Mouse (Mus musculus): Measurements from ENCODE around the gene Zfp39. TPM values are rescaled to one million over a fixed set of nuclear protein-coding genes. Genes with fewer than 3 reads are reported as not detected.
"Not testable (repeated sequence)": the region's sequence is repeated elsewhere in the genome, so short reads cannot be mapped to it uniquely, and the experiment has no call there.

The Zfp39 gene
- total RNA-seq, 4 experiments from 2014 or later, result 3.8 to 6.3 (median 5.8) TPM

DNA sequence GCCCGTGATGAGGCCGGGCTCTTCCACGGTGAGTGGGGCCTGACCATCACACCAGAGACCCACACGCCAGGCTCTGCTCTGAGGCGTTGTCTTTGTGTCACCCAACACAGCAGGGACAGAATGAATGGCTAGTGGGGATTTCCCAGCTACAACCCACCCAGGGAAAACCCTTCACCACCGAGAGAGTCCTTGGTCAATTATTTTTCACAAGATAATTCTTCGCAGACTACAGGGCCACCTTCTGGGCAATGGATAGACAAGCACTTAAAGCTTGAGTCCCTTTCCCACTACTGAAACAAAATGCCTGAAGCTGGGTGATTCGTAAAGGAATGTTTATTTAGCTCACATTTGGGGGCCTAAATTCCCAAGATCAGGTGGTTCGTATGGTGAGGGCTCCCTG, 18.4 kb upstream of the Zfp39 start:
- no peak for DNase-seq

DNA sequence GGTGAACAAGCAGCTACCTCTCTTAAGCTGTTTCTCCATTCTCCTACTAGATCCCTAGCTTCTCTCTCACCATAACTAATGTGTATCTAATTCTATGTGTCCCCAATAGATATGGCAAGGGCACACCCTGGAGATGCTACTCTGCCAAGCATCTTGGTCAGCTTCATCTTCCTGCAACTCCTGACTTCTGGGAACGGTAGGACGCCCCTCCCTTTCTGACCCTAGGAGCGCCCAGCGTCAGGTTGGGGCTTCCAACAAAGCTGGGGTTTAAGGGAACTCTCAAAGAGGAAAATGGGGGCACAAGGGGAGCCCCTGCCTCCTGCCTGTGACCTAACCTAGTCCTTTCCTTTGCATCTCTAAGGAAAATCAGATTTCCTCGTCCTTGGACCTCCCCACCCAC, 14.7 kb upstream of the Zfp39 start:
- no peak for DNase-seq

DNA sequence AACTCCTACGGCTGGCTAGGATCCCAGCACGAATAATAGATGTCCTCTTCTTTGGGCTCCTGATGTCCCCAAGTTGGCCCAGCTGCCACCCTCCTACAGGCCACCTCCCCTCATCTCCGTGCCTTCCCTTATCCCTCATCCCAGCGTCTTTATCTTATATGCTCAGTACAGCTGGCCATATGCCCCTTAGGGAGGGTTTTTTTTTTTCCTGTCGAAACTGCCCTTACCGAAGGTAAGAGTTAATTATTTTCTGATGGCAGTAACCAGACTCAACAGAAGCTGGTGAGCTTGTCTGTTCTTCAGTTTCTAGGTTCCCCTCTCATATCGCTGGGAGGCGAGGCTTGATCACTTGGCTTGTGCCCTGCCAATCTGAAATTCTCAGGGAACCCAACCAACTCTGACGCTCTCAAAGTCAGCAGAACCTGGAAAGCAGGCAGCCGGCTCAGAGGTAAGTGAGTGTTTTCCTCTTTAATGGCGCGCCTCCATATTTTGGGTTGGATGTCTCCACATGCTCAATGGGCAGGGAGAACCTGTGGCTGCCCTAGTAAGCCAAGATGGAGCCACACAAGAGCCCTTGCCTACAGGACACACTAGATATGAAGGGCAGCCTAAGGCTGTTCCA, 13.8 kb upstream of the Zfp39 start, which contains the start of gene Btnl10:
Btnl10 (plus strand) TSS at position 164 of the 622 bp plus-strand sequence.
- DNase-seq, result no peak

GRCm38 (mm10) chr11:58916879-58917744, 13.1 kb upstream of the Zfp39 start:
- peak; percentile 22 for DNase-seq

DNA sequence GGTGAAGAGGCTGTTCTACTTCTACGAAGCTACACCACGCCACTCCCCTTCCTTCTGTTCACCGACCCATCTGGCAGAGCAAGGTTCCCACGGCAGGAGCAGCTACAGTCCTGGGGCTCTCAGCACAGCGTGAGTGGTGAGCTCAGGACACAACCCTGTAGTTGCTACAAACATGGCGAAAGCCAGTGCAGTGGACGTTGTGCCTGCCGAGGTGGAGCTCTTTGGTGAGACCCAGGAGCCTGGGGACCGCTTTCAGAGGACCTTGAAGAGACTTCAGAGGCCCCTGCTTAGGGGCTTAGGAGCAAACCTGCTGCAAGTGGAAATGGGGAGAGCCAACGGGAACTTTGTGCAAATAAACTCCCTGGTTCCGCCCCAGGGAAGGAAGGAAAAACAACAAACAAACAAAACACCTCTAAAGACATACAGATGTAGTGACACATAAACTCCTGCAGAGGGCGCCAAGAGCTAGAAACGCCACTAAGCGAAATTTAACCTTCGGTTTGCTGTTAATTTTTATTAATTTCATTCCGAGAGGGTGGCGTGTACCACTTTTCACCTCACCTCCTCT, 10.5 kb upstream of the Zfp39 start:
- DNase-seq, result no peak

GRCm38 (mm10) chr11:58913776-58914175, 9.8 kb upstream of the Zfp39 start:
- DNase-seq, result no peak

GRCm38 (mm10) chr11:58904838-58905237, 813 bp upstream of the Zfp39 start:
- no peak for DNase-seq

- no peak for DNase-seq
These were observed 339 bp upstream of the Zfp39 start for GRCm38 (mm10) chr11:58904410-58904718.

DNA sequence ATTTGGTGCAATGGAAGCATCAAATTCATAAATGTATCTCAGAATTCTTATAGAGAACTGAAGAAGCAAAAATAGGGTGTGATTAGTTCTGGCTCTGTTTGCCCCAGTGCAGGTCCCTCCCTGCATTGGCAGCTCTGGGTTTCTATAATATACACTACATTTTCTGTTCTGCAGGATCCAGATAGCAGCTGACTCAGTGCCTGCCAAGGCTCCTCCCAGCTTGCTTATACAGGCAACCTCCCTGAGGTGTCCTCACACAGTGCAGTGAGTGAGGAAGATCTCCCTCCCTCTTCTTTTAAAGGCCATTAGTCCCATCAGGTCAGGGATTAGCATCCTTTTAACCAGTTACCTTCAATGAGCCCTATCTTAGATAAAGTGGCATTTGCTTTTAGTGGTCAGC, 2.9 kb downstream of the Zfp39 start:
- no peak for DNase-seq

DNA sequence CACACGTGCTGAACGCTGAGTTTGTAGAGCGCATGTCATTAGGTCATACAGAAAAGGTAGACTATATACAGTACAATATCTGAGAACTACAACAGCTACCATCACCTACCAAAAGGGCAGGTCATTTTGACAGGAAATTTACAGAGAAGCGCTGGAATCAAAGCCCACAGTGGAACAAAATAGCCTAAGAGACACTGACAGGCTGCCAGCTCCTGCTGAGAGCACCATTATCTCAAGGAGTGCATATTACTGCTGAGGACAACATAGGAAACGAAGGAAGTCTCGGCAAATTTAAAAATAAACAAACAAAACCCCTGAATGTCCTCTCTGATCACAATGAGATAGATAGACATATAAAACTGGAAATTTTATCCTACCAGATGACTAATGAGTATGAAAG, 6.5 kb downstream of the Zfp39 start:
- no peak for DNase-seq

DNA sequence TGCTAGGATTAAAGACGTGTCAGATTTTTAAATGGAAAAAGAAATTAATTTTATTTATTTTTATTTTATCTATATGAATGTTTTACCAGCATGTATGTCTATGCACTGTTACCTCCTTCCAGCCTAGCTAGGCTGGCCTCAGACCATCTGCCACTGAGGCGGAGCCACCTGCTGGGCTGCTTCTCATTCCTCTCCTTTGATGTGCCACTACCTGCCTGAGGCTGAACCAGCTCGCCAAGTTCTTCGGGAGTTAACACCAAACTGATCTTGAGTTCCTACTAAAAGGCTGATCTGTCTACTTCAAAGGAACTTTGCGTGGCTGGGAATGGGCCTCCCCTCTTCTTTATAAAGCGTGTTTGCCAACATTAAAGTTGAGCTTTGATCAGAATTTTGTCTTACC, 9.6 kb downstream of the Zfp39 start:
- no peak for DNase-seq

DNA sequence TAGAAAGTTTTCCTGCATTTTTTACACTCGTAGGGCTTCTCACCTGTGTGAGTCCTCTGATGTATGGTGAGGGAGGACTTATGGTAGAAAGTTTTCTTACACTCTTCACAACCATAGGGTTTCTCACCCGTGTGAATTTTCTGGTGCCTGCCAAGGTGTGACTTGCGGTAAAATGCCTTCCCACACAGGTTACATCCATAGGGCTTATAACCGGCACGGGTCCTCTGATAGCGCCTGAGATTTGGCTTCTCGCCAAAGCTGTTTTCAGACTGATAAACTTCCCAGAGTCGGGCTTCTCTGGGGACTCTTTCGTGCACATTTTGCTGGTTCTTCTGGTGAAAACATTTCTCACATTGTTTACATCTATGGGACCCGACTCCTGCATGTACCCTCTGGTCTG, 13.5 kb downstream of the Zfp39 start:
- no peak for DNase-seq

GRCm38 (mm10) chr11:58883756-58884155, 20.3 kb downstream of the Zfp39 start:
- no peak for DNase-seq

DNA sequence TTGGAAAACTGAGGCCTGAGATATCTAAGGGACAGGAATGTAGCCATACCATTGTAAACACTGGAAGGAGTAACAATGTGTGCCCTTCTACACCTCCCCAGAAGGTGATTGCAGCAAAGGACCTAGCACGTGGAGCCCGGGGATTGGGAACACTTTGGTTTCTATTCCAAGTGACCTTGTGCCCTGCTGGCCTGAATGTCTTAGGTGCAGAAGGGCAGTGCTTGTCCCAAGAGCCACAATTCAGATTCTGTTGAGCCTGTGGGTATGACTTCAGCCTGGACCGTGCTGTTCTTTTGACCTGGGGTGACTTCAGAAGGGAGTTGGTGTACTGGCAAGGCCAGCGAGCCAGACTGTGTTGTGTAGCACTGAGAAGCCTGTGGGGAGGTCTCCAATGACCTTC, 33.1 kb downstream of the Zfp39 start:
- DNase-seq, result no peak

DNA sequence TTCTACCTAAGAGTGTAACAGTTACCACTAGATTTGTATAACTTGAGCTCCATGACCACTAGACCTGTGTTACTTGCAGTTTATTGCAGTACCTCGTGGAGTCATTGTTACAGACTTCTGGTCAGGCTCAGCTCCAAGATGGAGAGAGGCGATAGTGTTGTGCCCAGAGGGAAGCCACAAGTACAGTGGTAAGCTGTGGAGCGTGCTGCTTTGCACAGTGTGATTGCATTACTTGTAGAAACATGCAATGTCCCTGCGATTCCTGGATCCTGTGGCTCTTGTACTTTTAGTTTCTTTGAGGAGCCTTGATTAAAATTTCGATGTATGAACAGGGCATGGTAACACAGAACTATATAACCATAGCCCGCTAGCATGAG, 36.1 kb downstream of the Zfp39 start:
- no peak for DNase-seq

GRCm38 (mm10) chr11:58867039-58867953, 36.7 kb downstream of the Zfp39 start, which contains the start of gene 2810021J22Rik:
Gene 2810021J22Rik (plus strand): TSS chr11:58867216.
- peak; percentile 65 for DNase-seq

DNA sequence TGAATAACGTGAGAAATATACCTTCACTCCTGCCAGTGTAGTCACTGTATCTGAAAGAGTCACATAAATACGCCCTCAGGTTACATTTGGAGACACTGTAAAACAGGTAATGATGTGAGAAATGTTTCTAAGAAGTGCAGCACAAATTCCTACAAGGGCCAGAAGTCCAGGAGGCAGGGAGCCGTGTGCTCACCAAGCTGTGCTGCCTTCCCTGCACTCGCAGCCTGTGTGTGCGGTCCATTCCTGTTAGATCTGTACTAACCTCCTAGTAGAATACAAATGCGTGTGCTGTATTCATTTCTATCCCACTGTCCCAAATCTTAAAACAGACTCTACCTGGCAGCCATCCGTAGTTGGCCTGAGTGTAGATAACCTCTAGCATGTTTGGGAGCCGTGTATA, 43.3 kb downstream of the Zfp39 start:
- DNase-seq, result no peak

DNA sequence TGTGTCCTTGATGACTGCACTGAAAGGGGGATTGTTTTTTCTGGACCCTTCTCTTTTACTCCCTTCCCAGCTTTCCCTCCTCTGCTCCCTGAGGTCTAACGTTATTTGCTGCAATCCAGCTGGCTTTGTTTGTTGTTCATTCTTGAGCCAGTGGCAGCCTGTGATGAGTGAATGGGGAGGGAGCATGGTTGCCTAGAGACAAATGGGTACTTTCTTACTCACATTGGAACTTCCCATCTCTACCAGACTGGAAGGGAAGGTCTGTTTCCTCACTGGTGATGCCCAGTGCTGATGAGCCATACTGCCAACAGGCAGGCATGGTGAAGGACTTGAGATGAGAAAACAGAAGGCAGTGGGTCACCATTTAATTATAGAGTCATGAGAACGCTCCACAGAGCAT, 54.3 kb downstream of the Zfp39 start:
- DNase-seq, result no peak

DNA sequence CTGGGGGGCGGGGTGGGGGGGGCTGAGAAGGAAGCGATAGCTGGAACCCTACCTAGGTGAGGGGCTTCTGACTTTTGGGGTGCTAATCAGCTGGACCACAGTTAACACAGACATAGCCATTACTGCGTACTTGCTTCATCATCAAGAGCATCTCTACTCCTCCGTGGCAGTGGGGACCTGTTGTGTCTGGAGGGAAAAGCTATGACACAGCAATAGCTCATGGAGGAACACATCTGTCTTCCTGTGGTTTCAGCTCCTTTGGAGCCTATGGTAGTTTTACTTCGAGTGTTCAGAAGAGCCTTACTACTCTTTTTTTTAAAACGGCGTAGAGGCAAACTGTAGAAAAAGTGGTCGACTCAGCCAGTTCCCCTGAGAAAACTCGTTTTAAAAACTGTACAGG, 56.4 kb downstream of the Zfp39 start:
- DNase-seq, result no peak

DNA sequence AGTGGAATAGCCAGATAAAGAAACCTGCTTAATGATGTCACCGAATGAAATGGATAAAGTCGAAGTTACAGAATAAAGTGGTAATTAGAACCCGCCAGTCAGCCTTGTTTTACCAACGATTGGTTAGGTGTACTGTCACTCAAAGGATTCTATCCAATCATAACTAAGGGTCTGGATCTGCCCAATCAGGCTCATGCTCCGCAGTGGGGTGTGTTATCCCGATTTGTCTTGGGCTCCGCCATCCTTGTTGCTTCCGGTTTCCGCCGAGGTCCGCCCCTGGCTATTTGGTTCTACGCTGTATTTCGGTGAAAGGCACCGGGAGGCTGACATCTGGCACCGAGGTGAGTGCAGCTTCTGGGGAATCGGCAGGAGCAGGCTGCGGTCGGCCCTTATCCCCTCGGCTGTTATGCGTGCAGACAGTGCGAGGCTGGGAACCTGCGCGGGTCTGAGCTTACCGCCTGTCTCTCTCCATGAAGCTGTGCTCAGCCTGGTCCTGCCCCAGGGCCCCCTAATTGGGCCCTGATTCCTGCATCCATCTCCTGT, 57.0 kb downstream of the Zfp39 start, which contains the start of gene Gm12258:
Gm12258 (plus strand) TSS at position 240 of the 543 bp plus-strand sequence.
- peak; percentile 85 for DNase-seq

- not testable (repeated sequence) for DNase-seq
These were observed 65.1 kb downstream of the Zfp39 start, which contains the start of gene Olfr311 for GRCm38 (mm10) chr11:58838951-58839350. Gene Olfr311 (plus strand): TSS chr11:58839251.
